Mouse (Mus musculus) adrenal gland, postnatal 14 days (tissue): ENCODE results near the gene Palm. TPM values are rescaled to one million over a fixed set of nuclear protein-coding genes. Genes with fewer than 3 reads are reported as not detected.

Experiments
- DNase-seq: peaks from one replicate; pipeline ENCODE4 v3.0.0; 2021; ENCODE audit warnings: mixed read lengths
- total RNA-seq: library from RNA; stranded (reverse); gene quantifications from 2 replicates; pipeline ENCODE4 v1.2.3, GENCODE M21; 2021

Gene Palm
- total RNA-seq, 1 experiment from 2014 or later: 77.9 TPM

- DNase-seq: peak; percentile 59
Observed at GRCm38 (mm10) chr10:79855558-79856184, 62.3 kb downstream of the Palm start.

- no peak for DNase-seq
Observed at GRCm38 (mm10) chr10:79856280-79856679, 62.9 kb downstream of the Palm start.

- no peak for DNase-seq
Observed at GRCm38 (mm10) chr10:79856704-79857451, 63.5 kb downstream of the Palm start.

- peak; percentile 80 for DNase-seq
Observed at GRCm38 (mm10) chr10:79857452-79857811, 64.1 kb downstream of the Palm start.

GRCm38 (mm10) chr10:79857894-79858293 lies 64.5 kb downstream of the Palm start:
- no peak for DNase-seq

GRCm38 (mm10) chr10:79858416-79859074 lies 65.2 kb downstream of the Palm start:
- peak; percentile 81 for DNase-seq

- DNase-seq: no peak
Observed at GRCm38 (mm10) chr10:79859116-79859515, 65.7 kb downstream of the Palm start.

- no peak for DNase-seq
Observed at GRCm38 (mm10) chr10:79860079-79860911, 66.9 kb downstream of the Palm start.

- DNase-seq: no peak
Observed at GRCm38 (mm10) chr10:79861230-79862048, 68.1 kb downstream of the Palm start.

- DNase-seq: no peak
Observed at GRCm38 (mm10) chr10:79862049-79862788, 68.8 kb downstream of the Palm start.

- DNase-seq: no peak
Observed at GRCm38 (mm10) chr10:79862925-79863324, 69.6 kb downstream of the Palm start.

- no peak for DNase-seq
Observed at GRCm38 (mm10) chr10:79864351-79865188, 71.2 kb downstream of the Palm start.

- DNase-seq: peak; percentile 52
Observed at GRCm38 (mm10) chr10:79865189-79865601, 71.8 kb downstream of the Palm start.

GRCm38 (mm10) chr10:79865801-79866295 lies 72.5 kb downstream of the Palm start:
- DNase-seq: peak; percentile 70

GRCm38 (mm10) chr10:79866601-79867000 lies 73.2 kb downstream of the Palm start:
- DNase-seq: no peak
